Comparison of ENCODE assay signal across 8 mouse cellular contexts in the genomic region with DNA sequence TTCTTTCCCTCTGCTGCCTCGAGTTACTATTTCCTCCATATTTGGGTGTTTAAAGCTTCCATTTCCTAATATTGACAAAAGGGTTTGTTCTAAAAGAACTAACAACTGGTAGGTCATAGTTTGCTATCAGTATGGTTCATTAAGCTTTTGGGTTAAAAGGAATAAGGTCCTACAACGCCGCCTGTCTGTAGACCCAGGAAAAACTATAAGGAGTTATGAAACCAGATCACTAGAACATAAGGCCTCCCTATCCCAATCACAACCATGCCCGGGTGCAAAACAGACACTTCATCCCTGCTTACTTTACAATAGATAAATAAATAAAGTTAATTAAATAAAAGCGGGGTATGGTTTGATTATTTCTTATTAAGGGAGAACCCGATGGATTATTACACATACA. TPM values are rescaled to one million over a fixed set of nuclear protein-coding genes. Genes with fewer than 3 reads are reported as not detected.
A peak's percentile ranks its signal among the peaks of the same experiment; 100 is the strongest.
DNase-seq lines count a peak whose midpoint lies in the region; ATAC-seq lines count a peak whose summit lies in the region.

No protein-coding gene starts in this region.

- no peaks in the 10 kb centered on the region for H3K9me3 ChIP-seq in hindbrain, embryonic 11.5 days (ENCODE audit: control insufficient read depth, low read length)
- no peaks in the 10 kb centered on the region for H3K9me3 ChIP-seq in lung, embryonic 15.5 days

- H3K4me2 ChIP-seq in hindbrain, embryonic 11.5 days (replicated peaks; ENCODE audit: low read depth, low read length): peak overlapping the region; percentile 63
- H3K4me2 ChIP-seq in lung, embryonic 15.5 days: peak overlapping the region; percentile 64

- H3K27ac ChIP-seq in hindbrain, embryonic 11.5 days (ENCODE audit: low read depth, low read length): no peak overlapping the region
- H3K27ac ChIP-seq in lung, embryonic 15.5 days: no peak overlapping the region

- DNase-seq in Muller cell, postnatal 12 days (ENCODE audit: inconsistent ontology term): peak; percentile 80
- DNase-seq in cerebellum, adult 8-10 months: peak; percentile 73
- DNase-seq in hindbrain, embryonic 11.5 days (ENCODE audit: low spot score): peak; percentile 71
- peak; percentile 85 for DNase-seq in layer of hippocampus, adult 9-11 months
- peak; percentile 87 for DNase-seq in retina, embryonic 14.5 days (ENCODE audit: low spot score)
- DNase-seq in thymus, postnatal 4 days: peak; percentile 77

- H3K27me3 ChIP-seq in hindbrain, embryonic 11.5 days (ENCODE audit: control insufficient read depth, insufficient read depth, low read length): no peaks in the 10 kb centered on the region
- no peaks in the 10 kb centered on the region for H3K27me3 ChIP-seq in lung, embryonic 15.5 days

- no peaks in the 10 kb centered on the region for H3K4me1 ChIP-seq in hindbrain, embryonic 11.5 days (replicated peaks; ENCODE audit: control insufficient read depth, insufficient read depth, low read length)
- H3K4me1 ChIP-seq in lung, embryonic 15.5 days: peaks cover 27% of the 10 kb centered on the region

- H3K36me3 ChIP-seq in hindbrain, embryonic 11.5 days (ENCODE audit: control insufficient read depth, insufficient read depth, low read length): no peaks in the 10 kb centered on the region
- H3K36me3 ChIP-seq in lung, embryonic 15.5 days: peaks cover 6% of the 10 kb centered on the region; the same call in 1 of the 2 replicates

- peak; percentile 36 for ATAC-seq in frontal cortex, adult (ENCODE audit: low TSS enrichment)
- no peak for ATAC-seq in hindbrain, embryonic 11.5 days (ENCODE audit: low FRiP score)
- no peak for ATAC-seq in lung, embryonic 15.5 days (ENCODE audit: borderline replicate concordance, extremely low read depth, low FRiP score, low TSS enrichment)

- WGBS in hindbrain, embryonic 11.5 days: 2% methylated on average over 6 of the region's 6 CpGs
- 2% methylated on average over 6 of the region's 6 CpGs for WGBS in lung, embryonic 15.5 days

- peak overlapping the region; percentile 90 for H3K4me3 ChIP-seq in hindbrain, embryonic 11.5 days (ENCODE audit: low read depth, low read length)
- H3K4me3 ChIP-seq in lung, embryonic 15.5 days: peak overlapping the region; percentile 75

- peak overlapping the region; percentile 94 for H3K9ac ChIP-seq in hindbrain, embryonic 11.5 days (ENCODE audit: low read depth, low read length)
- H3K9ac ChIP-seq in lung, embryonic 15.5 days: peak overlapping the region; percentile 94

RNA-seq across cellular contexts. Expression of gene Ankrd17, which starts 1.9 kb away (rescaled TPM):
- 30.1 and 39.8 TPM in 2 replicates for polyA plus RNA-seq in hindbrain, embryonic 11.5 days (2014; fragmentation: Nextera tagmentation; extraction: Ambion mirVana)
- 20.4 and 21.6 TPM in 2 replicates for polyA plus RNA-seq in lung, embryonic 15.5 days (2015; fragmentation: Nextera tagmentation; extraction: Ambion mirVana)

RNA-seq across cellular contexts. Expression of gene Gm9958, which starts 2.5 kb away (rescaled TPM):
- 6.5 and 8.3 TPM in 2 replicates for polyA plus RNA-seq in hindbrain, embryonic 11.5 days (2014; fragmentation: Nextera tagmentation; extraction: Ambion mirVana)
- polyA plus RNA-seq in lung, embryonic 15.5 days (2015; fragmentation: Nextera tagmentation; extraction: Ambion mirVana): 5.2 and 7.1 TPM in 2 replicates
